Mouse (Mus musculus): ENCODE measurements around the gene Olfr480. TPM values are rescaled to one million over a fixed set of nuclear protein-coding genes. Genes with fewer than 3 reads are reported as not detected.

Olfr480 gene
- not detected in 2 replicates for polyA plus RNA-seq (2014; fragmentation: Nextera tagmentation; extraction: Ambion mirVana)

DNA sequence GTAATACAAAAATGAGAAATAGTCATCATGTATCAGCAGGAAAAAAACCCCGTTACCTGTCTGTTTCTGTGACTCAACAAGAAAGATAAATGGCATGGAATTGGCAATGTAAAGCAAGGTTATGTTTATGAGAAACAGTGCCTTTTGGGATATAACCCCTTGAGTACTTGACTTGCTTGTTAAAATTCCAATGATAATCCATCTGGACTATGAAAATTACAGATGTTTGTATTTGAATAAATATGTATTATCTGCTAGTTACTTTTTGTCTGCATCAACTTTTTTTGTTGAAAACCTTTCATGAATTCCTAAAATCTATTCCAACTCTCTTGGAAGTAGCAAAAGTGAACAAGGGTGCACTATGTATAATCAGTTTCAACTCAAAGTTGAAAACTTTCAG is at the start of gene Olfr480:
Gene Olfr480, minus strand, starts transcription at position 101 of the 400 bp plus-strand sequence.
- H3K27ac ChIP-seq (ENCODE audit: low read depth, low read length) = no peak within 1 kb of the TSS
- DNase-seq (ENCODE audit: low spot score) (no peak), ATAC-seq (no peak)
- no peaks in the 10 kb centered on the region for H3K9me3 ChIP-seq (replicated peaks; ENCODE audit: control insufficient read depth, low read length)
- WGBS = 87% methylated on average over 1 of the region's 1 CpGs
- H3K4me1 ChIP-seq (ENCODE audit: control insufficient read depth, insufficient read depth, low read length) = no peaks in the 10 kb centered on the region
- H3K27me3 ChIP-seq (replicated peaks; ENCODE audit: control insufficient read depth, insufficient read depth, low read length) = no peaks in the 10 kb centered on the region
- no peak within 1 kb of the TSS for H3K9ac ChIP-seq (ENCODE audit: low read length)
- no peak within 1 kb of the TSS for H3K4me2 ChIP-seq (ENCODE audit: low read length)
- H3K36me3 ChIP-seq (ENCODE audit: control insufficient read depth, insufficient read depth, low read length) = no peaks in the 10 kb centered on the region
- H3K4me3 ChIP-seq (ENCODE audit: low read depth, low read length) = no peak within 1 kb of the TSS

DNA sequence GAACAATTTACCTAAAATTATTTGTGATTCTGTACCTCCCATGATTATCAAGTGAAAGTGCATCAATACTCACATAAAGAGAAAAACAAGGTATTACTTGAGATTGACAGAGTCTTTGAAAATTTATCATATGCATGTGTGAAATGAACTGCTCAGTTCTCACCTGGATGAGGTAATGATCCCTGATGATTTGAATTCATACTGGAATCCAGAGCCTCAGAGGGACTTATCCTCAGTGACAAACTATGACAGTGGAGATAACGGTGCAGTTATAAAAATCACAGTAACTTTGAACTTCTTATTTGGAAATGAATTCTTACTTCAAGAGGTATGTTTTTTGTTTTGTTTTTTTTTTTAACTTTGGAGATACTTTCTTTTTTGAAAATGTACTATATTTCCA is 33.4 kb upstream of the Olfr480 start, which contains the start of gene Olfr483:
Gene Olfr483, plus strand, starts transcription at position 301 of the 400 bp plus-strand sequence.
- Histone ChIP-seq H3K36me3 (ENCODE audit: control insufficient read depth, insufficient read depth, low read length) (no peaks in the 10 kb centered on the region), H3K4me1 (ENCODE audit: control insufficient read depth, insufficient read depth, low read length) (no peaks in the 10 kb centered on the region), H3K4me2 (ENCODE audit: low read length) (no peak within 1 kb of the TSS), H3K27me3 (replicated peaks; ENCODE audit: control insufficient read depth, insufficient read depth, low read length) (no peaks in the 10 kb centered on the region), H3K9me3 (replicated peaks; ENCODE audit: control insufficient read depth, low read length) (no peaks in the 10 kb centered on the region), H3K27ac (ENCODE audit: low read depth, low read length) (no peak within 1 kb of the TSS), H3K4me3 (ENCODE audit: low read depth, low read length) (no peak within 1 kb of the TSS), H3K9ac (ENCODE audit: low read length) (no peak within 1 kb of the TSS)
- 92% methylated on average over 1 of the region's 1 CpGs for WGBS
- DNase-seq (ENCODE audit: low spot score) = no peak
- ATAC-seq = no peak

DNA sequence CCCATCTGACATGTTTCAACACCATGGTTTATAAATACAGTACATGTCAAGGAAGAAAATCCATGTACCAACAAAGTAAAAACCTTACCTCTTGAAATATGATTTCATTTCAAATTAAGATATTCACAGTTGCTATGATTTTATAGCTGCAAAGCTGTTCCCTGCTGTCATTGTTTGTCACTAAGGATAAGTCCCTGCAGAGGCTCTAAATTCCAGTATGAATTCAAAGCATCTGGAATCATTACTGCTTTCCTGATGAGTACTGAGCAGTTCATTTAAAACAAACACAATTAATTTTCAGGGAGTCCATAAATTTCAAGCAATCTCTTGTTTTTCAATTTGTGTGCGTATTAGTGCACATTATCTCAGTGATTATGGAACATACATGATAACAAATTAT is 30.3 kb upstream of the Olfr480 start, which contains the start of gene Olfr482:
Gene Olfr482, minus strand, starts transcription at position 101 of the 400 bp plus-strand sequence.
- Histone ChIP-seq H3K4me3 (ENCODE audit: low read depth, low read length) (no peak within 1 kb of the TSS), H3K4me2 (ENCODE audit: low read length) (no peak within 1 kb of the TSS), H3K9ac (ENCODE audit: low read length) (no peak within 1 kb of the TSS), H3K36me3 (ENCODE audit: control insufficient read depth, insufficient read depth, low read length) (no peaks in the 10 kb centered on the region), H3K9me3 (replicated peaks; ENCODE audit: control insufficient read depth, low read length) (no peaks in the 10 kb centered on the region), H3K27me3 (replicated peaks; ENCODE audit: control insufficient read depth, insufficient read depth, low read length) (no peaks in the 10 kb centered on the region), H3K27ac (ENCODE audit: low read depth, low read length) (no peak within 1 kb of the TSS), H3K4me1 (ENCODE audit: control insufficient read depth, insufficient read depth, low read length) (no peaks in the 10 kb centered on the region)
- WGBS = 84% methylated on average over 1 of the region's 1 CpGs
- no peak for ATAC-seq
- no peak for DNase-seq (ENCODE audit: low spot score)

DNA sequence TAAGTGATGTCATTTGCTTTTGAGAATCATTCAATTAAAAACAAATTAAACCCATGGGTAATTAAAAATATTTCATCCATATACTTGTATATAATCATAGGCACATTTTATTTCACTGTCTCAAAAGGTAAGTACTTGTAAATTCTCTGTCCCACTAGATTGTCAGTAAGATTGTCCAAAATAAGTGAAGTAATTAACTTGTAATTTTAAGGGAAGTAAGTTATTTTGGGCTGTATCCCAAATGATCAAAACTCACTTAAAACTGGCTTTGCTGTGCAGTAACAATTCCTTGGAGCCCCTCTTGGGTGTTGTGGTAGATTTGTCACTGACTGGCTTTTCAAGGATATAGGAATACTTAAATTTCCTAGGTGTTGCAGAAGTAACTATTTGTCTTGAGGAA is 12.4 kb upstream of the Olfr480 start, which contains the start of gene Olfr481:
Gene Olfr481, plus strand, starts transcription at position 301 of the 400 bp plus-strand sequence.
- Histone ChIP-seq H3K27me3 (replicated peaks; ENCODE audit: control insufficient read depth, insufficient read depth, low read length) (no peaks in the 10 kb centered on the region), H3K9ac (ENCODE audit: low read length) (no peak within 1 kb of the TSS), H3K27ac (ENCODE audit: low read depth, low read length) (no peak within 1 kb of the TSS), H3K4me2 (ENCODE audit: low read length) (no peak within 1 kb of the TSS), H3K36me3 (ENCODE audit: control insufficient read depth, insufficient read depth, low read length) (no peaks in the 10 kb centered on the region), H3K4me1 (ENCODE audit: control insufficient read depth, insufficient read depth, low read length) (no peaks in the 10 kb centered on the region), H3K4me3 (ENCODE audit: low read depth, low read length) (no peak within 1 kb of the TSS), H3K9me3 (replicated peaks; ENCODE audit: control insufficient read depth, low read length) (no peaks in the 10 kb centered on the region)
- ATAC-seq (no peak), DNase-seq (ENCODE audit: low spot score) (no peak)

DNA sequence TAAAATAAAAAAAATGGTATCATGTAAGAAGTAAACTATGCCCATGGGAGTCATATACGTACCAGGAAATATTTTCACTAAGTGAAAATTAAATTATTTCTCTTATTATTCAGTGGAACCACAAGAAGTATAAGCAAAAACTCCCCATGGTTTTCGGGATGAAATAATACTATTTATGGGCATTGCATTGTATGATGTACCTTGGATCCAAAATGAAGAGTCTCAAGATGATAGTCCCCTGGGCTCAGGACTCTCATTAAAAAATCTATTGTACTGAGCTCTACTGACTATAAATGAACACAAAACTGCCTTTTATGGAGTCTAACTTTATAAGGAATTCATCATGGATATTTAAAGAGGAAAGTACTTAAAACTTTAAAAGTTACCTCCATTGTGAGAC is 16.8 kb downstream of the Olfr480 start, which contains the start of gene Olfr479:
Gene Olfr479, plus strand, starts transcription at position 301 of the 400 bp plus-strand sequence.
- Histone ChIP-seq H3K9ac (ENCODE audit: low read length) (no peak within 1 kb of the TSS), H3K36me3 (ENCODE audit: control insufficient read depth, insufficient read depth, low read length) (no peaks in the 10 kb centered on the region), H3K9me3 (replicated peaks; ENCODE audit: control insufficient read depth, low read length) (no peaks in the 10 kb centered on the region), H3K4me2 (ENCODE audit: low read length) (no peak within 1 kb of the TSS), H3K27ac (ENCODE audit: low read depth, low read length) (no peak within 1 kb of the TSS), H3K4me1 (ENCODE audit: control insufficient read depth, insufficient read depth, low read length) (no peaks in the 10 kb centered on the region), H3K27me3 (replicated peaks; ENCODE audit: control insufficient read depth, insufficient read depth, low read length) (no peaks in the 10 kb centered on the region), H3K4me3 (ENCODE audit: low read depth, low read length) (no peak within 1 kb of the TSS)
- ATAC-seq (no peak), DNase-seq (ENCODE audit: low spot score) (no peak)
- 95% methylated on average over 2 of the region's 2 CpGs for WGBS

DNA sequence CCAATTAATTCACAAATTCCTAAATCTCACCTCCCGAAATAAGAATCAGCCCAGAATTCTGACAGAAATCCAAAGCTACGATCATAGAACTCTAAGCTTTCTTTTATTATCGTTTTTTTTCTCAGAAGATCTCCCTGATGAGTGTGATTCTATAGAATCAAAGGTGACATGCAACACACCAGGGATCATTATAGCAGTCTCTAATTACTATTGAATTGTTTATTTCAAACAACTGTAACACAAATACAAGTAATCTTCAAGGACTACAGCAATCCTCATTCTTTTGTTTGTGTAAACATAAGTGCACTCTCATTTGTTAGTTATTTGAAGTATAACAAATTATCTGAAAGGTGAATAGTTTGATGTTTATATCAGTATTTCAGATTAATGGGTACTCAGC is 33.3 kb downstream of the Olfr480 start, which contains the start of gene Olfr478:
Gene Olfr478, minus strand, starts transcription at position 101 of the 400 bp plus-strand sequence.
- Histone ChIP-seq H3K27me3 (replicated peaks; ENCODE audit: control insufficient read depth, insufficient read depth, low read length) (no peaks in the 10 kb centered on the region), H3K4me1 (ENCODE audit: control insufficient read depth, insufficient read depth, low read length) (no peaks in the 10 kb centered on the region), H3K9ac (ENCODE audit: low read length) (no peak within 1 kb of the TSS), H3K4me2 (ENCODE audit: low read length) (no peak within 1 kb of the TSS), H3K27ac (ENCODE audit: low read depth, low read length) (no peak within 1 kb of the TSS), H3K4me3 (ENCODE audit: low read depth, low read length) (no peak within 1 kb of the TSS), H3K36me3 (ENCODE audit: control insufficient read depth, insufficient read depth, low read length) (no peaks in the 10 kb centered on the region), H3K9me3 (replicated peaks; ENCODE audit: control insufficient read depth, low read length) (no peaks in the 10 kb centered on the region)
- 77% methylated on average over 3 of the region's 3 CpGs for WGBS
- no peak for DNase-seq (ENCODE audit: low spot score)
- ATAC-seq = no peak

Other genes starting within 250 kb of the Olfr480 start
- gene Olfr469, start 241.8 kb downstream of the Olfr480 start, polyA plus RNA-seq (2014; fragmentation: Nextera tagmentation; extraction: Ambion mirVana) = not detected in 2 replicates
- not detected in 2 replicates for gene Olfr470, start 219.9 kb downstream of the Olfr480 start, polyA plus RNA-seq (2014; fragmentation: Nextera tagmentation; extraction: Ambion mirVana)
- gene Olfr472, start 169.4 kb downstream of the Olfr480 start, polyA plus RNA-seq (2014; fragmentation: Nextera tagmentation; extraction: Ambion mirVana) = not detected in 2 replicates
- not detected in 2 replicates for gene Olfr473, start 136.9 kb downstream of the Olfr480 start, polyA plus RNA-seq (2014; fragmentation: Nextera tagmentation; extraction: Ambion mirVana)
- gene Olfr474, start 112.7 kb downstream of the Olfr480 start, polyA plus RNA-seq (2014; fragmentation: Nextera tagmentation; extraction: Ambion mirVana) = not detected in 2 replicates
- gene Olfr476, start 102.5 kb downstream of the Olfr480 start, polyA plus RNA-seq (2014; fragmentation: Nextera tagmentation; extraction: Ambion mirVana) = not detected in 2 replicates
- gene Olfr477, start 80.7 kb downstream of the Olfr480 start, polyA plus RNA-seq (2014; fragmentation: Nextera tagmentation; extraction: Ambion mirVana) = not detected in 2 replicates
- not detected in 2 replicates for gene Olfr478, start 33.4 kb downstream of the Olfr480 start, polyA plus RNA-seq (2014; fragmentation: Nextera tagmentation; extraction: Ambion mirVana)
- gene Olfr479, start 16.7 kb downstream of the Olfr480 start, polyA plus RNA-seq (2014; fragmentation: Nextera tagmentation; extraction: Ambion mirVana) = not detected in 2 replicates
- not detected in 2 replicates for gene Olfr481, start 12.5 kb upstream of the Olfr480 start, polyA plus RNA-seq (2014; fragmentation: Nextera tagmentation; extraction: Ambion mirVana)
- 0.13 TPM in 1 of 2 replicates, not detected in the other for gene Olfr482, start 30.2 kb upstream of the Olfr480 start, polyA plus RNA-seq (2014; fragmentation: Nextera tagmentation; extraction: Ambion mirVana)
- gene Olfr483, start 33.5 kb upstream of the Olfr480 start, polyA plus RNA-seq (2014; fragmentation: Nextera tagmentation; extraction: Ambion mirVana) = not detected in 2 replicates
- gene Olfr484, start 60.1 kb upstream of the Olfr480 start, polyA plus RNA-seq (2014; fragmentation: Nextera tagmentation; extraction: Ambion mirVana) = not detected in 2 replicates
- gene Olfr485, start 92.5 kb upstream of the Olfr480 start, polyA plus RNA-seq (2014; fragmentation: Nextera tagmentation; extraction: Ambion mirVana) = not detected in 2 replicates
- not detected in 2 replicates for gene Olfr486, start 105.4 kb upstream of the Olfr480 start, polyA plus RNA-seq (2014; fragmentation: Nextera tagmentation; extraction: Ambion mirVana)
- not detected in 2 replicates for gene Olfr487, start 147.3 kb upstream of the Olfr480 start, polyA plus RNA-seq (2014; fragmentation: Nextera tagmentation; extraction: Ambion mirVana)
- not detected in 2 replicates for gene Olfr488, start 191.0 kb upstream of the Olfr480 start, polyA plus RNA-seq (2014; fragmentation: Nextera tagmentation; extraction: Ambion mirVana)
- gene Olfr490, start 221.6 kb upstream of the Olfr480 start, polyA plus RNA-seq (2014; fragmentation: Nextera tagmentation; extraction: Ambion mirVana) = not detected in 2 replicates
- not detected in 2 replicates for gene Olfr491, start 246.1 kb upstream of the Olfr480 start, polyA plus RNA-seq (2014; fragmentation: Nextera tagmentation; extraction: Ambion mirVana)

Data from forebrain, embryonic 14.5 days (tissue).